Mouse (Mus musculus): Measurements from ENCODE around the gene R3hdm1. TPM values are rescaled to one million over a fixed set of nuclear protein-coding genes. Genes with fewer than 3 reads are reported as not detected.
"Not testable (repeated sequence)": the region's sequence is repeated elsewhere in the genome, so short reads cannot be mapped to it uniquely, and the experiment has no call there.

Gene R3hdm1
- polyA plus RNA-seq, 1 experiment from 2014 or later: 44.0 TPM

GRCm38 (mm10) chr1:128102251-128102640 is 855 bp upstream of the R3hdm1 start:
- Histone ChIP-seq H3K9ac (ENCODE audit: low read depth, low read length) (peak overlapping the region; percentile 57), H3K36me3 (ENCODE audit: control insufficient read depth, insufficient read depth, low read length) (no peaks in the 10 kb centered on the region), H3K9me3 (ENCODE audit: control insufficient read depth, low read length) (no peaks in the 10 kb centered on the region), H3K27ac (ENCODE audit: low read length) (peak overlapping the region; percentile 54; the same call in 1 of the 2 replicates), H3K4me2 (ENCODE audit: low read depth, low read length) (peak overlapping the region; percentile 59), H3K4me1 (ENCODE audit: control insufficient read depth, insufficient read depth, low read length) (0 out of 2 replicates have a peak, but pooled peaks cover 3% of the 10 kb centered on the region), H3K4me3 (ENCODE audit: low read length) (peak overlapping the region; percentile 62), H3K27me3 (replicated peaks; ENCODE audit: control insufficient read depth, insufficient read depth, low read length) (no peaks in the 10 kb centered on the region)
- peak; percentile 33 for ATAC-seq
- WGBS: under 1% methylated on average over 15 of the region's 15 CpGs

- Histone ChIP-seq H3K4me2 (ENCODE audit: low read depth, low read length) (peak overlapping the region; percentile 61), H3K4me1 (ENCODE audit: control insufficient read depth, insufficient read depth, low read length) (0 out of 2 replicates have a peak, but pooled peaks cover 3% of the 10 kb centered on the region), H3K4me3 (ENCODE audit: low read length) (peak overlapping the region; percentile 71), H3K36me3 (ENCODE audit: control insufficient read depth, insufficient read depth, low read length) (no peaks in the 10 kb centered on the region), H3K9me3 (ENCODE audit: control insufficient read depth, low read length) (no peaks in the 10 kb centered on the region), H3K27me3 (replicated peaks; ENCODE audit: control insufficient read depth, insufficient read depth, low read length) (no peaks in the 10 kb centered on the region), H3K9ac (ENCODE audit: low read depth, low read length) (peak overlapping the region; percentile 84), H3K27ac (ENCODE audit: low read length) (peak overlapping the region; percentile 86)
- 1% methylated on average over 44 of the region's 47 CpGs for WGBS
- peak; percentile 62 for ATAC-seq
Measured at GRCm38 (mm10) chr1:128103520-128104088, 503 bp downstream of the R3hdm1 start.

GRCm38 (mm10) chr1:128120913-128121627 is 18.0 kb downstream of the R3hdm1 start:
- no peaks in the 10 kb centered on the region for H3K36me3 ChIP-seq (ENCODE audit: control insufficient read depth, insufficient read depth, low read length)
- H3K9me3 ChIP-seq (ENCODE audit: control insufficient read depth, low read length): no peaks in the 10 kb centered on the region
- H3K9ac ChIP-seq (ENCODE audit: low read depth, low read length): no peak overlapping the region
- no peaks in the 10 kb centered on the region for H3K4me1 ChIP-seq (ENCODE audit: control insufficient read depth, insufficient read depth, low read length)
- no peak overlapping the region for H3K4me2 ChIP-seq (ENCODE audit: low read depth, low read length)
- no peak overlapping the region for H3K4me3 ChIP-seq (ENCODE audit: low read length)
- H3K27ac ChIP-seq (ENCODE audit: low read length): no peak overlapping the region
- 87% methylated on average over 4 of the region's 4 CpGs for WGBS
- ATAC-seq: no peak
- H3K27me3 ChIP-seq (replicated peaks; ENCODE audit: control insufficient read depth, insufficient read depth, low read length): no peaks in the 10 kb centered on the region

- not testable (repeated sequence) for H3K4me1 ChIP-seq (ENCODE audit: control insufficient read depth, insufficient read depth, low read length); H3K27me3 ChIP-seq (replicated peaks; ENCODE audit: control insufficient read depth, insufficient read depth, low read length); H3K36me3 ChIP-seq (ENCODE audit: control insufficient read depth, insufficient read depth, low read length); H3K27ac ChIP-seq (ENCODE audit: low read length); H3K9me3 ChIP-seq (ENCODE audit: control insufficient read depth, low read length); H3K4me2 ChIP-seq (ENCODE audit: low read depth, low read length); H3K9ac ChIP-seq (ENCODE audit: low read depth, low read length); H3K4me3 ChIP-seq (ENCODE audit: low read length)
- ATAC-seq: peak; percentile 69
Measured at GRCm38 (mm10) chr1:128136222-128136621, 33.1 kb downstream of the R3hdm1 start.

GRCm38 (mm10) chr1:128141039-128141438 is 37.9 kb downstream of the R3hdm1 start:
- no peak for ATAC-seq
- H3K4me2 ChIP-seq (ENCODE audit: low read depth, low read length): no peak overlapping the region
- H3K4me1 ChIP-seq (ENCODE audit: control insufficient read depth, insufficient read depth, low read length): no peaks in the 10 kb centered on the region
- H3K27me3 ChIP-seq (replicated peaks; ENCODE audit: control insufficient read depth, insufficient read depth, low read length): no peaks in the 10 kb centered on the region
- no peak overlapping the region for H3K9ac ChIP-seq (ENCODE audit: low read depth, low read length)
- H3K36me3 ChIP-seq (ENCODE audit: control insufficient read depth, insufficient read depth, low read length): no peaks in the 10 kb centered on the region
- H3K27ac ChIP-seq (ENCODE audit: low read length): no peak overlapping the region
- H3K4me3 ChIP-seq (ENCODE audit: low read length): no peak overlapping the region
- no peaks in the 10 kb centered on the region for H3K9me3 ChIP-seq (ENCODE audit: control insufficient read depth, low read length)

GRCm38 (mm10) chr1:128141737-128142136 is 38.6 kb downstream of the R3hdm1 start:
- Histone ChIP-seq H3K27ac (ENCODE audit: low read length) (no peak overlapping the region), H3K27me3 (replicated peaks; ENCODE audit: control insufficient read depth, insufficient read depth, low read length) (no peaks in the 10 kb centered on the region), H3K9ac (ENCODE audit: low read depth, low read length) (no peak overlapping the region), H3K9me3 (ENCODE audit: control insufficient read depth, low read length) (no peaks in the 10 kb centered on the region), H3K4me2 (ENCODE audit: low read depth, low read length) (no peak overlapping the region), H3K36me3 (ENCODE audit: control insufficient read depth, insufficient read depth, low read length) (no peaks in the 10 kb centered on the region), H3K4me3 (ENCODE audit: low read length) (no peak overlapping the region), H3K4me1 (ENCODE audit: control insufficient read depth, insufficient read depth, low read length) (no peaks in the 10 kb centered on the region)
- no peak for ATAC-seq

GRCm38 (mm10) chr1:128166956-128167355 is 63.9 kb downstream of the R3hdm1 start:
- Histone ChIP-seq H3K36me3 (ENCODE audit: control insufficient read depth, insufficient read depth, low read length) (no peaks in the 10 kb centered on the region), H3K9me3 (ENCODE audit: control insufficient read depth, low read length) (no peaks in the 10 kb centered on the region), H3K9ac (ENCODE audit: low read depth, low read length) (no peak overlapping the region), H3K4me1 (ENCODE audit: control insufficient read depth, insufficient read depth, low read length) (no peaks in the 10 kb centered on the region), H3K4me3 (ENCODE audit: low read length) (no peak overlapping the region), H3K27me3 (replicated peaks; ENCODE audit: control insufficient read depth, insufficient read depth, low read length) (no peaks in the 10 kb centered on the region), H3K4me2 (ENCODE audit: low read depth, low read length) (no peak overlapping the region), H3K27ac (ENCODE audit: low read length) (no peak overlapping the region)
- WGBS: 93% methylated on average over 1 of the region's 1 CpGs
- ATAC-seq: no peak

- no peak overlapping the region for H3K9ac ChIP-seq (ENCODE audit: low read depth, low read length)
- H3K4me2 ChIP-seq (ENCODE audit: low read depth, low read length): no peak overlapping the region
- no peak for ATAC-seq
- H3K27me3 ChIP-seq (replicated peaks; ENCODE audit: control insufficient read depth, insufficient read depth, low read length): no peaks in the 10 kb centered on the region
- no peak overlapping the region for H3K27ac ChIP-seq (ENCODE audit: low read length)
- H3K4me3 ChIP-seq (ENCODE audit: low read length): no peak overlapping the region
- no peaks in the 10 kb centered on the region for H3K4me1 ChIP-seq (ENCODE audit: control insufficient read depth, insufficient read depth, low read length)
- no peaks in the 10 kb centered on the region for H3K36me3 ChIP-seq (ENCODE audit: control insufficient read depth, insufficient read depth, low read length)
- no peaks in the 10 kb centered on the region for H3K9me3 ChIP-seq (ENCODE audit: control insufficient read depth, low read length)
Measured at GRCm38 (mm10) chr1:128170104-128170503, 67.0 kb downstream of the R3hdm1 start.

GRCm38 (mm10) chr1:128191426-128191825 is 88.3 kb downstream of the R3hdm1 start:
- H3K4me1 ChIP-seq (ENCODE audit: control insufficient read depth, insufficient read depth, low read length): no peaks in the 10 kb centered on the region
- H3K27ac ChIP-seq (ENCODE audit: low read length): no peak overlapping the region
- WGBS: 75% methylated on average over 2 of the region's 2 CpGs
- ATAC-seq: no peak
- H3K27me3 ChIP-seq (replicated peaks; ENCODE audit: control insufficient read depth, insufficient read depth, low read length): no peaks in the 10 kb centered on the region
- no peaks in the 10 kb centered on the region for H3K36me3 ChIP-seq (ENCODE audit: control insufficient read depth, insufficient read depth, low read length)
- H3K4me3 ChIP-seq (ENCODE audit: low read length): no peak overlapping the region
- no peak overlapping the region for H3K4me2 ChIP-seq (ENCODE audit: low read depth, low read length)
- no peaks in the 10 kb centered on the region for H3K9me3 ChIP-seq (ENCODE audit: control insufficient read depth, low read length)
- no peak overlapping the region for H3K9ac ChIP-seq (ENCODE audit: low read depth, low read length)

GRCm38 (mm10) chr1:128192369-128192768 is 89.3 kb downstream of the R3hdm1 start:
- H3K27ac ChIP-seq (ENCODE audit: low read length): no peak overlapping the region
- no peaks in the 10 kb centered on the region for H3K9me3 ChIP-seq (ENCODE audit: control insufficient read depth, low read length)
- H3K4me3 ChIP-seq (ENCODE audit: low read length): no peak overlapping the region
- no peak for ATAC-seq
- no peaks in the 10 kb centered on the region for H3K4me1 ChIP-seq (ENCODE audit: control insufficient read depth, insufficient read depth, low read length)
- H3K9ac ChIP-seq (ENCODE audit: low read depth, low read length): no peak overlapping the region
- H3K4me2 ChIP-seq (ENCODE audit: low read depth, low read length): no peak overlapping the region
- H3K27me3 ChIP-seq (replicated peaks; ENCODE audit: control insufficient read depth, insufficient read depth, low read length): no peaks in the 10 kb centered on the region
- no peaks in the 10 kb centered on the region for H3K36me3 ChIP-seq (ENCODE audit: control insufficient read depth, insufficient read depth, low read length)
- 62% methylated on average over 7 of the region's 7 CpGs for WGBS
